Mouse (Mus musculus): Measurements from ENCODE around the gene Ep400.

Ep400 gene

DNA sequence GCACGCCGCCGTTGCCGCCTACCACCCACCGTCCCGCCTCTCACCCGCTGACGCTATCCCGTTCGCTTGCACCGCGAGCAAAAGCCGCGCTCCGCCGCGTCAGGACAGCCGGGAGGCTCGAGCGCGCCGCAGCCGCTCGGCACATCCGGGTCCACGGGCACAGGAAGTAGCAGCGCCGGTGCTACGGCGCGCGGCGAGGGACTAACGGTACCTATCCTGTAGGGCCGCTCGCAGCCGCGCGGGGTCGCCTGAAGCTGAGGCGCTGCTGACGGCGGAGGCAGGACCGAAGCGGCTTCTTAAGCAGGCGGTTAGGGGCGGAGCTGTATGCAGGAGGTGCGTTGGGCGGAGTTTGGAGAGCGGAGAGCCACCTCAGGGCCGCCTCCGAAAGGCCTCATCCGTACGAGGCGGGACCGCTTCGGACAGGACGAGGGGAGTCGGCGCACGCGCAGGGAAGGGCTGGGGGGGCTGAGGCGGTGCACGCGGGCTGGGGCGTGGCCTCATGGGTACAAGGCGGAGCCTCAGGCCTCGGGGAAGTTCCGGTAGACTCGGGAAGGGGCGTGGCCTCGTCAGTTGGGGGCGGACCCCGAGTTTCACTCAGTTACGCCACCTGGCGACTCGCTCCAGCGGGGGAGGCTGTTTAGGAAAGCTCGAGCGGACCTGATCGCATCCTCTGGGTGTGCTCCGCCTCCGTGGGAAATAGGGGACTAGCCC is at the start of gene Ep400:
Gene Ep400, minus strand, starts transcription at position 270 of the 711 bp plus-strand sequence.
- DNase-seq (ENCODE audit: low spot score in 2 of 2): peak; percentile 99 to 100

DNA sequence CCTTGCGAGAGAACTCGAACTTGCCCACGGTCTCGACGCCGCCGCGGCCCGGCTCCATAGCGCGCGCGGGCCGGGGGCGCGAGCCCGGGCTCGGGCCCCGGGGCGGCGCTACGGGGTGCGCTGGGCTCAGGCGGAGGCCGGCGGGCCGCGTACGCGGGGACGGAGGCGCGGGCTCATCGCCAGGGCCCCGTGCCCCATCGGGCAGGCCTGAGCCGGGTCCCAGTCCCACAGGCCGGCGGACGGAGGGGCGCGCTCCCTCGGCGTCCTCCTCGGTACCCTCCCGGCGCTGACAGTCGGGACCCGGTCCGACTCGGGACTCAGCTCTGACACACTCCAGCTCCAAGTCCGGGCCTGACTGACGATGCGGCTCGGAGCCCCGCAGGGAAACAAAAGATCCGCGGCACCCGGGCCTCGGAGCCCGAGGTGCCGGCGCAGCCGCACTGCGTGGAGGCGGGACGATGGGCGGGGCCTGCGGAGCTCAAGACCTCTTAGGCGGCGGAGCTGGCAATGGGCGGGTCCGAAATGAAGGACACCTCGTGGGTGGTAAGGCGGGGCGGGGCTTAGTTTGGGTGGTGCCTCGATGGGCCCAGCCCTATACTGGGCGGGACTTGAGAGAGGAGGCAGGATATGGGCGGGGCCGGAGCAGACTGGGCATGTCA is 39.3 kb upstream of the Ep400 start, which contains the start of gene Ulk1:
Gene Ulk1, minus strand, starts transcription at position 431 of the 659 bp plus-strand sequence.
- peak; percentile 100 for DNase-seq (ENCODE audit: low spot score in 2 of 2)

DNA sequence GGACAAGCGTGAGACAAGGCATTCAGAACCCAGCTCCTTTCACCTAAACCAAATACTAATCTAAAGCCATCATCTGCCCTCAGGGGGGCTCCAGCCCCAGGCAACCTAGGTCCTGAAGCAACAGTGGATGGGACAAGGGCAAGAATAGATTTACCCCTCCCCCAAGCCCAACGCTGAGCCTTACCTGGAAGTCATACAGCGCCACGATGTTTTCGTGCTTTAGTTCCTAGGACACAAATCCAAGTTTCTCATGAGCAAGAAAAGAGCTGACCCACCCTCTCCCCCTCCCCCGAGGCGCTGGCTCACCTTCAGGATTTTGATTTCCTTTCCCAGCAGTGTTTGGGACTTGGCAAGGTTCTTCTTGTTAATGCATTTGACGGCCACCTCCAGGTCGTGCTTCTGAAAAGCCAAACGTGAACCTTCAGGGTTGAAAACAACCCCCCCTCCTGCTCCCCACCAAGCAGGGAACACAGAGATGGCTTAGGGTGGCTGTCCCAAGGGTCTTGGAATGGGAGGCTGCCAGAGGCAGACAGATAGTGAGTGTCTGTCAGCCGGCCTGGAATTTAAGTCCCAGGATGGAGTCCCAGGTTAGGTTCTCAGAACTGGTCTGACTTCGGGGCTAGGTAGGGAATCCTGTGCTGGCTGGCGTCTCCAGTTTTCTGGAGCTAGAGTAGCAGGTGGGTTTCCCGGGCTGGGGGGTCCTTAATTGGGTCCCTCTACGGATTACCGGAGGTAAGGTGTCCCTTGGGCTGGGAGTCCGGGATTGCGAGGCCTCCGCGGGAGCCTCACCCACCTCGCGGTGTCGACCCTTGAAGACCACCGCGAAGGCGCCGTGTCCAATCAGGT is 38.5 kb upstream of the Ep400 start:
- DNase-seq (ENCODE audit: low spot score in 2 of 2): no peak

DNA sequence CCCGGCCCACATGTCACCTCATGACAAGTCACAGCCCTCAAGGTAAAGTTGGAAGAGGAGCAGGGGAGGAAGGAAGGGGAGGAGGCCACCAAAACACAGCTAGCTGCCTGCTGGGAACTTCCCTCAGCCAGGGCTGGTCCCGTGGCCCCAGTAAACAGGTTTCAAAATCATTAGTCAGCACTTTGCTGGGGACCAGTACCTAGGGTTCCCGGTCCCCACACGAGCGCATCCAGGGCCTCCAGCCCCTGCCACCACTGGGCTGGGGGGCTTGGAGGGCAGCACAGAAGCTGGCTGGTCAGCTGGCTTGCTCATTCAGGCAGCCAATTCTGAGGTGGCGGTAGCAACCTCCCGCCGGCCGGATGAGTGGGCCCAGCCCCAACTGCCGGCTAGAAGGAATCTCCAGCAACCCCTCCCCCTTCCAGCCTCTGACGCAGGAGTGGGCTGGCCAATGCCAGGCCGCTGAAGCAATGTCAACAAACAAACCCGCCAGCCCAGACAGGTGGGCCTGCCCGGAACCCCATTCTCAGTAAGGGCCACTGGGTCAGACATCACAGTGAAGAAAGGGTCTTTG is 37.6 kb upstream of the Ep400 start:
- peak; percentile 72 to 81 for DNase-seq (ENCODE audit: low spot score in 2 of 2)

DNA sequence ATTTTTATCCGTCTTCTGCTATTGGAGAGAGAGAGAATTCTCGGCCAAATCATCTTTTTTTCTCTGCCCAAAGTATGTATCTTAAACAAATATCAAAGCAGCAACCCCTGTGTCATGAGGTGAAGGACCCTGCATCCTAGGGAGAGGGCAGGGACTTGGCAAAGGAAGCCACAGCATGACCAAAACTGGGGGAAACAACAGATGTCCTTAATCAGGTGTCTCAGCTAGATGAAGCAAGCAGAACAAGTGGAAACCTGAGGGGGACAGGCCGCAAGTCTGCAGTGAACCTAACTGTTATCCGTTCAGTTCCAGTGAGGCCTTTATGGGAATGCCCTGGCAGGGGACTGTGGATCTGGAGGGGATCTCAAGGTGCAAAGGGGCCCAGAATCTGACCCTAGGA is 36.9 kb upstream of the Ep400 start:
- no peak for DNase-seq (ENCODE audit: low spot score in 2 of 2)

DNA sequence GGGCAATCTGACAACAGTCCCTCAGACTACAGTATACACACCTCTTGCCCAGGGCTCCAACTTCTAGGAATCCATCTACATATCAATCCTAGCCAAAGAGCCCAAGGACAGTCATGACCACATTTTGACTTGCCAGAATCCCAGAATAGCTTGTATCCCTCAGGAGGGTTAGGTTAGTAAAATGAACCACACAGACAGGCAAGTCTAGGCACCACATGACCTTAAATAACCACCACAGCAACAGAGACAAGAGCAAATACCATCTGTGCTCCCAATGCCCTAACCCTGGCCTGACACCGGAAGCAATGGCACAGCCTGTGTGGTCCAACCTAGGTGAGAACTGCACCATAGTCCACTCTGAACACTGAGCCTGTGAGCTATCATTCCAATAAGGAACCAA is 36.2 kb upstream of the Ep400 start:
- DNase-seq (ENCODE audit: low spot score in 2 of 2): no peak

DNA sequence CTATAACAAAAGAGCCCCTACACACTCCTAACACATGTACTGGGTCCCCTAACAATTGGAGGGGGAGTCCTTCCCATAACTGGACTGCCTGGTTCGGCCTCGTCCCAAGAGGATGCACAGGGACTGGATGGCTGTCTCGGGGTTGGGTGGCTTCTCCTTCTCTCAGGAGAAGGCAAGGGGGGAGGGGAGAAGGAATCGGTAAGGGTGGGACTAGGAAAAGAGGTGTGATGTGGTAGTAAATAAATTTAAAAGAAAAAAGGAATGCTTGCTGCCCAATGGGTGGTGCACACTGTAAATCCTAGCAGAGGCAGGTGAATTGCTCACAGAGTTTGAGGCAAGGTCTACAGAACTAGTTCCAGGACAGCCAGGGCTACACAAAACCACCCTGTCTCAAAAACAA is 35.6 kb upstream of the Ep400 start:
- DNase-seq (ENCODE audit: low spot score in 2 of 2): no peak

DNA sequence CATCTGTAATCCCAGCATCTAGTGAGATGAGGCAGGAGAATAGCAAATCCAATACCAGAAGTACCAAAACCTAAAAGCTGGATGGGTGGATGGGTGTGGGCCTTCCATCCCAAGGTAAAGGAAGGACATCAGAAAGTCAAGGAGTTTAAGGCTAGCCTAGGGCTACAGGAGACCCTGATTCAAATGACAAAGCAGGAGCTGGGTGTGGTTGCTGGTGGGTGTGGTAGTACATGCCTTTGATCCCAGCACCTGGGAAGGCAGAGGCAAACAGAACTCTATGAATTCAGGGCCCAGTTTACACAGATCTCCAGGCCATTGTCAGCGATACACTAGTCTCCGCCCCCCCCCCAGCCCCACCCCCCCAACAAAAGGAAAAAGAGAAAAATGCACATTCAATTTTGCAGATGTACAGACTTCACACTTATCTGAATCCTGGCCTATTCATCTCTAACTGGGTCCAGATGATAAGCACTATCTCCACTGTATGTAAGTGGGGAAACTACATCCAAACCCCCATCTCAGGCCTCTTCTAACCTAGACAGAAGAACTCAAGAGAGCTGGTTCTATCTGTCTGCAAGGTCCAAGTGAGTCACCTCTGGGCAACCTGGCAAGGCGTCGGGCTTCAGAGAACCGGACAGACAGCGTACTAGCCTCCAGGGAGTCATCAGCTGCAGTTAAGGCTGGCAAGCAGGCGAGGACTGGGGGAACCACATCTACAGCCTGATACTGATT is 33.7 kb upstream of the Ep400 start:
- no peak for DNase-seq (ENCODE audit: low spot score in 2 of 2)

DNA sequence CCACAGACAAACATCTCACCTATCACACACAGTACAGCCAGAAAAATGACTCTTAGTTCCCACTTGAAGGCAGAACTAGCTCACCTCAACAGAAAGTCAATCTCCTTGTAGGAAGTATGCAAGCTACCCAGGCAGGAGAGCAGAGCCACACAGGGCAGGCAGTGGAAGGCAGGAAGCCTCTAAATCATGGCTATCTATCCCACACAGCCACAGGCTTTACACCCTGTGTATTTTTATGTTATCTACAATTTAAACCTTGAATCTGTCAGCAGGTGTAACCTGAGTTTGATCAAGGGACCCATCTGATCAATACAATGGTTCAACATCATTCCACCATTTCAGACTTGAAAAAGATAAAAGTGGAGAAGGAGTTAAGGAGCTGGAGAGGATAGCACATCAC is 32.3 kb upstream of the Ep400 start:
- no peak for DNase-seq (ENCODE audit: low spot score in 2 of 2)

DNA sequence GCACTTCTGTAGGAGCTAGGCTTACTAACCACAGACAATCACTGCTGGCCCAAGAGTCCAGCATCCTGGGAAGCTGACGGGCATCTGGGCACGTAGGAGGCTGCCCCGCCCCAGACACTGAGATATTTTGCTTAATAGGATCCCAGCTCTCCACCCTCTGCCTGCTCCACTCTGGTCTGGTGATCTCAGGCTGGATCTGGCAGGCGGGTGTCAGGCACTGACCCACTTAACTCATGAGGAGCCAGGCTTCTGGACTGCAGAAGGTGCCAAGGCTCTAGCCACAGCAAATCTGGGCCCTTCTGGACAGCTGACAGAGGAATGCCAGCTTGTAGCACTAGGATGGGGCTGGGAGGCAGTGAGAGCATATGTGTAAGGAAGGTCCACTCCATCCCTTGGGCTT is 31.7 kb upstream of the Ep400 start:
- no peak for DNase-seq (ENCODE audit: low spot score in 2 of 2)

DNA sequence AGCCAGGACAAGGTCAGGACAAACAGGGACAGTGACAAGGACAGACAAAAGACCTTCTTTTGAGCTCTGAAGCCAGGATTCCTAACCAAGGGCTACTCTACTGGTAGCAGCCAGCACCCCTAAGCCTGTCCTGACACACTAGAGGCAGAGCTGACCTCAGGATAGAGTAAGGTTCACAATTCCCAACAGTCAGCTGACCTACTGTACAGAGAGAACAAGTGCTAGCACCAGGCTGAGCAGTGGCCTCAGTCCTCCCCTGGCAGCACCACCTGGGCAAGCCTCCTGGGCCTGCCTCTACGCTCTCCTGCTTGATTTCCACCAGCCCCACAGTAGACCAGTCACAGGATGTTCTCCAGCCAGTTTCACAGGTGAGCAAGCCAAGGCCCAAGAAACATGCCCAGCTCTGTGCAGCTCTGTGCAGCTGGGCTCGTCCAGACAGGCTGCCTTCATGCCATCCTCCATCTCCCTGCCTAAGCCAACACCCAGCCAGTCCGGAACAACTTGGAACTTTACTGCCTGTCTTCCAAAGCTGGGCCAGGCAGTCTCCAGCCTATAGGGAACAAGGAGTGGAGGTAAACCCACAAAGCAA is 30.6 kb upstream of the Ep400 start:
- no peak for DNase-seq (ENCODE audit: low spot score in 2 of 2)

DNA sequence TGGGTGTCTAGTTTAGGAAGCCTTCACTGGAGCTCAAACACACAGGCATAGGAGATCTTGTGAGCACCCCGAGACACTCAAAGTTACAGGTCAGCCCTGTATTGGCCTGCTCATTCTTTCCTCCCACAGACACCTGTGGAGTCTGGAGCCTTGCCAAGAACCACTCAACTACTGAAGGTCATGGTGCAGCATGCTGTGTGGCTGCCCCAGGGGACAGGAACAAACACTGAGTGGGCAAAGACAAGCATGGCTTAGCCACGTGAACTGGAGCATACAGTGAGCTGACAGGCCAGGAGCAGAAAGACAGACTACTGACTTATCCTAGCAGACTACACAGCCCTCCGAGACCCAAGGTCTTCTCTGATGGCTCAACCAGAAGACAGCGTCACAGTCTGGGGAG is 27.2 kb upstream of the Ep400 start:
- DNase-seq (ENCODE audit: low spot score in 2 of 2): peak; percentile 27 to 33

DNA sequence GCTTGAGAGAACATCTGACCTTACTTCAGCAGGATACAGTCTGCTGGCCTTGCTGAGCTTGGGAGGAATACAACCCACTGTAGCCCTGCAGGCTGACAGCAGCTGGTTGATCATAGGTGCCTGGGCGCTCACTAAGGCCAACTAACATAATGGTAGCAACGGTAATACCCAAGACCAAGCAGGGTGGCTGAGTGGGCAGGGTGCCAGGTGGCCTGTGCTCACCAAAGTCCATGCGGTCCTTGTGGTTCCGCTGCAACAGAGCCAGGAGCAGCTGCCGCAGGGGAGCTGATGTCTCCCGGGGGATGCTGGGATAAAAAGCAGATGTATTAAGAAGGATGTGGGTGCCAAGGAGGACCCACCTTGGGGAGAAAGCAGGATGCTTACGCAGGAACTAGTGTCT is 23.8 kb upstream of the Ep400 start:
- no peak for DNase-seq (ENCODE audit: low spot score in 2 of 2)

DNA sequence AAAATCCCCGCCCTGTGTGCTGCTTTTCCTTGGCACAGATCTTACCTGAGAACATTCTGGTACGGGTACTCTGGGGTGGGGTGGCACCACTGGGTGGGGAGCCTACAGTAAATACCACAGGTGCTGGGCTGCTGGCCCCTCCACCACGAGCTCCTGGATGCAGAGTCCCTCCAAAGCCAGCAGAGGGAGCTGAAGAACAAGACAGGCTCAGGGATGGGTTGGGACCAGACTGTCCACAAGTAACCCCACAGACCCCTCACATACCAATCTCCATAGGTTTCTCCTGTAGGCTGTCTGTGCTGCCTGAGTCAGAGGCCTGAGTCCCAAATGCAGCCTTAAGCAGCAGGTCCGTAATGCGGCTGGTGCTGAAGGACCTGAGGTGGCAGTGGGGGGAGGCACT is 18.2 kb upstream of the Ep400 start:
- DNase-seq (ENCODE audit: low spot score in 2 of 2): peak; percentile 35 to 47

DNA sequence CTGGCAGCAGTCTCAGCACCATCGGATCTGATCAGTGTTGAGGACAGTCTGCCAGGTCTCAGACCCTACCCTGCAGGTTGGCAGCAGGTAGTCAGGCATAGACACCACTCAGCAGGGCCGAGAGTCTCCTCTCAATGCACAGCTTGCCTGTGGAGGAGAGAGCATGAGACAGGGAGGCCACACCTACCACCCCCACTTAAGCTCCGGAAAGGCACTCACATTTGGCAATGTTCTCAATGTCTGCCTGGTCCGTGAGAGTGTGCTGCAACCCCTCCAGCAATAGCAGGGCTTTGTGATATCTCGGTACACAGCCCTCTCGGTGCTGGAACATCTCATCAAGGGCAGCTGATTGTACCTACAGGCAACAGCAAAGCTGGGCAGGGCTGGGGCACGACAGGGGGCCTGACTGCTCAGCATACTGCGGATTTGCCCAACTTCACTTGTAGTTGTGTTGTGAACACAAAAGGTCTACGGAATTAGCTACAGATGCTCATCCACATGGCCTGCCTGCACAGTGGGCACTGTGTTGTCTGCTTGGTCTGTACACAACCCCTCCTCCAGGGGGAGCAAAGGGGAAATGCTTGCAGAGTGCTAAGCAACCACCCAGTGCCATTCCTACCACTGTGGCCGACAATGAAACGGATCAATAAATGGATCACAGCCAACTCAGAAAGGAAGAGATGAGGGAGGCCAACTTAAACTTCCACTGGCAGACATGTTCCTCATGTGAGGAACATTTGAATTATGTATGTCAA is 15.7 kb upstream of the Ep400 start:
- no peak for DNase-seq (ENCODE audit: low spot score in 2 of 2)

DNA sequence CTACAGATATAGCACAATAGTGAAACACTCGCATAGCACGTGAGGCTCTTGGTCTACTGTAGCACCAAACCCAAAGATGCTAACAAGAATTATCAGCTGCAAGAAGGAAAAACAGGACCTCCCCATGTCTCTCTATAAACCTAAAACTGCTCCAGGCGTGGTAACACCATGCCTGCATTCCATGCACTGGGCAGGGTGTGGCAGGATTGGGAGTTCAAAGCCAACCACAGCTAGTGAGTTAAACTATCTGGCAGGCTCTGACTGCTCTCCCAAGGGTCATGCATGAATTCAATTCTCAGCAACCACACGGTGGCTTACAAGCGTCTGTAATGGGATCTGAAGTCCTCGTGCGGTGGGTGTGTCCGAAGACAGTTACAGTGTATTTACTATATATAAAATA is 12.6 kb upstream of the Ep400 start:
- no peak for DNase-seq (ENCODE audit: low spot score in 2 of 2)

DNA sequence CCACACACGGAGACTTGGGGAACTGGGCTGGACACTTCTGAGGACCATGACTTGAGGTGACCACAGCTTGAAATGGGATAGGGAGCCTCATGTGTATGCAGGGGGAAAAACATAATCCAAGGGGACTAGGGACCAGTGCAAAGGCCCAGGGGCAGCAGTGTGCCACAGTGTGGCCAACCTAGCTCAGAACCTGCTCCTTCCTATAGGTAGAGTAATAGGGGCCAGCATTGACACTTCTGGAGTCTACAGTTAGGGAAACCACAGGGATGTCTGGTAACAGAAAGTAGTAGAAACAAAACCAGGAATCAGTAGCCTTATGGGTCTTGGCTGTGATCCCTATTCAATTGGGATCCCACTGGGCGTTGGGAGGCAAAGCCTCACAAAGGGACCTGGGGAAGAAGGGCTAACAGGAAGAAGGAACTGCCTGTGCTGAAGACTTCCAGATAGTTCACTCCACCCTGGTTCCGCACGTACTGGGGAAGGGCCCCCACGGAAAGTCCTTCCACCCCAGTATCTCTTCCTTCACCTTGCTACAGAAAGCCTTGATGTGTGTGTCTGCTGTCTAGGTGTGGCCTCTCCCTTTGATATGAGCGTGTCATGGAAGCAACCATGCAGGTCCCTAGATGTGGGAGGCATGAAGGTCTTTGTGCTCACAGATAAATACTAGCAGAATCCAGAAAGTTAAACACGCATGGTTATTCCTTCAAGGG is 11.2 kb upstream of the Ep400 start:
- DNase-seq (ENCODE audit: low spot score in 2 of 2): no peak

DNA sequence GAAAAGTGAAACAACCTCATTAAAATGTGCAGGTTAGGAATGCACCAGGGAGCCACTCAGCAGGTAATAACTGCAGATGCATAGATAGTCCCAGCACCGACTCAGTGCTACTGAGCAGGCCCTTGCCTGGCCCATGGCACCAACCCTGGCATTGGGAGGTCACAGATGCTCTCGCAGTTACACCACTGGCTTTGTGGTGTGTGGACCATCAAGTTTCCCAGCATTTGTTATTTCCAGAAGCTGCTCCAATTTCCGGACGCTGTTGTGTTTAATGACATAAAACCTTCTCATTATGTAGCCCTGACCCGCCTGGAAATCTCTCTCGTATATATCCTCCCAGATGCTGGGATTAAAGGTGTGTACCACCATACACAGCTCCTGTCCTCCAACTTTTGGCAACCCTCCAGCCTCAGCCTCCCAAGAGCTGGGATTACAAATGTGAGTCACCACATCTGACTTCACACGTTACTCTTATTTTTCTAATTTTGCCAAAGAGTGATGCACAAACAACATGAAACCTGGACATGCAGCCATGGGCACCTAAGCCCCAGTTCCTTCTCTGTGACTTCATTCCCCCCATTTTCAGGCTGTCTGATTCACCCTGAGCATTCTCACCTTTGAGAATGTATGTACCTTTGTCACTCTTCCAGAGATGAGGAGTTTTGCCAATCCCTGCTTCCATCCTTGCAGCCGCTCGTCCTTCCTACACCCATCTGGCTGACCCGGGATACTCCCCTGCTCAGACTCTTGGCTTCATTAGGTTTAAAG is 10.4 kb upstream of the Ep400 start:
- no peak for DNase-seq (ENCODE audit: low spot score in 2 of 2)
